Mouse (Mus musculus): ENCODE data around the gene Adamts17. TPM values are rescaled to one million over a fixed set of nuclear protein-coding genes. Genes with fewer than 3 reads are reported as not detected.
A peak's percentile ranks its signal among the peaks of the same experiment; 100 is the strongest.

The Adamts17 gene
- total RNA-seq, 1 experiment from 2014 or later = 0.84 TPM

DNA sequence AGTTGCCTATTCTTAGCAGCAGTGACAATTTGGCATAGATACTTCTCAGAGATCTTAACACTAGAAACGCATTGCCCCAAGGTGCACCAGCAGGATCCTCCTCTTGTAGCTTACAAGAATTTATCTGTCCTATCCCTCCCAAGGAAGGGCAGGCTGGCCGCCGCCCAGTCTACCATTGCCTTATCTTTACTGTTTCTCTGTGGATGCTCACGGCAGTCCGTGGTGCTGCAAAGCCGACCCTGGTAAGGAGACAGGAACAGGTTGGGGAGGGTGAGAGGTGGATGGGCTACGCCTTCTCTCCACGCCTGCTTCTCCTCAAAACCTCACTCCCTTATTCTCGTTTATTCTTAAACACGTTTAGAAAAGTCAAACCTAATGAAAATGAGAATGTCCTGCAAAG lies 195.7 kb downstream of the Adamts17 start:
- ATAC-seq (replicated peaks in 1 of 2; ENCODE audit: insufficient read depth in 1 of 2, low FRiP score in 2 of 2, low TSS enrichment in 1 of 2, low read depth in 1 of 2, poor library complexity in 2 of 2, severe bottlenecking in 2 of 2) = no peak

- ATAC-seq (replicated peaks in 1 of 2; ENCODE audit: insufficient read depth in 1 of 2, low FRiP score in 2 of 2, low TSS enrichment in 1 of 2, low read depth in 1 of 2, poor library complexity in 2 of 2, severe bottlenecking in 2 of 2) = no peak
These were observed 196.1 kb downstream of the Adamts17 start for GRCm38 (mm10) chr7:67035661-67036060.

DNA sequence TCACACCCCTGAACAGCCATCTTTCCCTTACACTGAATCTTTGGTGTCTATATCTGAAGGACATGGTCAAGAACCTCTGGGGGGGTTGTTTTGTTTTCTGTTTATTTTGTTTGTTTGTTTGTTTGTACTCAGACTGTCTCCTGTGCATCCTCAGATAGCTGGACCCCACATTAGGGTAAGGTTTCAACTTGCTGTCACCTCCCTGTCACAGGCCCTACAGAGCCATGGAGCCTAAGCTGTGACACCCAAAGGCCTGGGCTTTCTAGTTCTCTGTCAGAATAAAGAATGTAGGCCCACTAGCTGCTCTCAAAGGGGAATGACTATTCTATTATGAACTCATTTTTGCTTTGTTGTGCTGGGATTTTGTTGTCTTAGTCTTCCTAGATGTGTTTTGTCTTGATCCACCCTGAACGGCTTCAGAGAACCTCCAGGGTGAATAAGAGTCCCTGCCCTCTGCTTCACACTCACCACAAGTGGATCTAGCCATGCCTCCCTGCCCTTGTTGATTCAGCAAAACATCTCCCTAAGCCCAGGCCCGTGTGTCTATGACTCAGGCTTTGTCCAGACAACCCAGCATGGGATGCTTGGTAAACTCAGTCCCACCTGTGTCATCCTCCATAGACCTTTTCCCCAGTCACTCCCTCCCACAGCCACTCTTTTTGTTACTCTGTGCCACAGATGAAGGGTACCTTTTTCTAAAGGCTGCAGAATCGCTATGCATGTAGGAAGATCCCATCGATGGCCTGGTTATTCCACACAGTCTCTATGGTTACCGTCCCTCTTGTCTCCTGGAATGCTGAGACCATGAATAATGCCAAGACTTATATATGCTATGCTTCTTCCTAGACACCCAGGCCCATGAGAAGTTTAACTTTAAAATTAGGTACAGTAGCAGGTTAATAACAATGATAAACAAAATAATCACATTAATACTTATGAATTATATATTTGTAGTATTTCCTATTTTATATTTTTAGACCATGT lies 197.3 kb downstream of the Adamts17 start:
- ATAC-seq (replicated peaks in 1 of 2; ENCODE audit: insufficient read depth in 1 of 2, low FRiP score in 2 of 2, low TSS enrichment in 1 of 2, low read depth in 1 of 2, poor library complexity in 2 of 2, severe bottlenecking in 2 of 2) = no peak

GRCm38 (mm10) chr7:67037726-67038520 lies 198.4 kb downstream of the Adamts17 start:
- ATAC-seq (replicated peaks in 1 of 2; ENCODE audit: insufficient read depth in 1 of 2, low FRiP score in 2 of 2, low TSS enrichment in 1 of 2, low read depth in 1 of 2, poor library complexity in 2 of 2, severe bottlenecking in 2 of 2) = no peak

GRCm38 (mm10) chr7:67039143-67039542 lies 199.6 kb downstream of the Adamts17 start:
- ATAC-seq (replicated peaks in 1 of 2; ENCODE audit: insufficient read depth in 1 of 2, low FRiP score in 2 of 2, low TSS enrichment in 1 of 2, low read depth in 1 of 2, poor library complexity in 2 of 2, severe bottlenecking in 2 of 2) = no peak

- ATAC-seq (replicated peaks in 1 of 2; ENCODE audit: insufficient read depth in 1 of 2, low FRiP score in 2 of 2, low TSS enrichment in 1 of 2, low read depth in 1 of 2, poor library complexity in 2 of 2, severe bottlenecking in 2 of 2) = no peak
These were observed 200.3 kb downstream of the Adamts17 start for GRCm38 (mm10) chr7:67039861-67040260.

DNA sequence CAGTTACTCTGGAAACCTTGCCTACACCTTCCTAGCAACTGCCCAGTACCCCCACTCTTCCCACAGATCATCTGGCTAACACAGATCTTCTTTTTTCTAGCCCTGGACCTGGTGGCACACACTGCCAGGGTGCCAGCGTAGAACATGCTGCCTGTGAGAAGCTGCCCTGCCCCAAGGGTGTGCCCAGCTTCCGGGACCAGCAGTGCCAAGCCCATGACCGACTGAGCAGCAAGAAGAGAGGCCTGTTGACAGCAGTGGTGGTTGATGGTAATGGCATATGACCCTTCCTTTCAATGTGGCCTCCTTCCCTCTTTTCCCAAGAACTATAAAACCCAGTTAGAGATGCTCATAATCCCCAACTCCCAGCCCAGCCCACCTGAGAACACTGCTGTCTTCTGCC lies 202.2 kb downstream of the Adamts17 start:
- ATAC-seq (replicated peaks in 1 of 2; ENCODE audit: insufficient read depth in 1 of 2, low FRiP score in 2 of 2, low TSS enrichment in 1 of 2, low read depth in 1 of 2, poor library complexity in 2 of 2, severe bottlenecking in 2 of 2) = no peak

DNA sequence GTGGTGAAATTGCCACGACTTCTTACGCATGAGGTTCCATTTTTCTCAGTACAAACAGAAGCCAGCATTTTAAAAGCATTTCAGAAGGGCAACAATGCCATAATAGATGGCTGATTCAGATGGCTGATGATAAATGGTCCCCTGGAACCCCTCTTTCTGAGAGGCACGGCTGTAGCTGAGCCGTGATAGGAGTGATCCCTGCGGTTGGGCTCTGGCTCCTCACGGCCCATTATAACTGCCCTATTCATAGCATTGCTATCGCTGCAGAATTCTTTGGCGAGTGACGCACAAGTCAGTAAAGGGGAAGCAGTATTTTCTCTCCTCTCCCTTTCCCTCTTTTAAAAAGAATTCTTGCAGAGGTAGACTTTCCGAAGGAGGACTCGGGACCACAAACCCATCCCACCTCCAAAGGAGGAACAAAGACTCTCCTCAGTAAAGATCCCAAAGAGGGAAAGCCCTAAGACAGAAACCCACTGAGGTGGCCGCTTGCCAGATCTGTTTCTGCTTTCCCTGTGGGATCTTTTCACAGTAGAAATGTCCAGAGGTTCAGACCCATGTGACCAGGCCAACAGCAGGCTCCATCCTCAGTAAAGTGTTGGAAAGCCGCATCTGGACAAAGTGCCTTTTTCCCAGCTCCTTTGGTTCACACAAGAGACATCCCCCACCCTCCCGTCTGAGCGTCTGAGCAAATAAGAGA lies 204.7 kb downstream of the Adamts17 start:
- no peak for ATAC-seq (replicated peaks in 1 of 2; ENCODE audit: insufficient read depth in 1 of 2, low FRiP score in 2 of 2, low TSS enrichment in 1 of 2, low read depth in 1 of 2, poor library complexity in 2 of 2, severe bottlenecking in 2 of 2)

DNA sequence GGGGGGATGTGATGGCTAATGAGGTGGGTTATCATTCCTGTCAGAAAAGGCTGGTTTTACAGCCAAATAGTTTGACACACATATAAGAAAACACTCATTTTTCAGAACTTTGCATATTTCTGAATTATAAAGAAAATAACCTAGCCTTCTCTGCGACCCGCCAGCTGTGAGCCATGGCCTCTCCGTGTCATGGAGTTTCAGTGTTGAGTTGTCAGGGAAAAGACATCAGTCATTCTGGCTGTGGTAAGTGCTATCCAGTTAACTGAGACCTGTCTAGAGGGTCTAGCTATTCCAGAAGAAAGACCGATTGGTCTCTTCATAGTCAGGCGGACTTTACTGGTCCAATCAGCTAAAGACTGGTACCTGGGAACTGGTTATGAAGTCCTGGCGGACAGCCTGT lies 205.7 kb downstream of the Adamts17 start:
- no peak for ATAC-seq (replicated peaks in 1 of 2; ENCODE audit: insufficient read depth in 1 of 2, low FRiP score in 2 of 2, low TSS enrichment in 1 of 2, low read depth in 1 of 2, poor library complexity in 2 of 2, severe bottlenecking in 2 of 2)

DNA sequence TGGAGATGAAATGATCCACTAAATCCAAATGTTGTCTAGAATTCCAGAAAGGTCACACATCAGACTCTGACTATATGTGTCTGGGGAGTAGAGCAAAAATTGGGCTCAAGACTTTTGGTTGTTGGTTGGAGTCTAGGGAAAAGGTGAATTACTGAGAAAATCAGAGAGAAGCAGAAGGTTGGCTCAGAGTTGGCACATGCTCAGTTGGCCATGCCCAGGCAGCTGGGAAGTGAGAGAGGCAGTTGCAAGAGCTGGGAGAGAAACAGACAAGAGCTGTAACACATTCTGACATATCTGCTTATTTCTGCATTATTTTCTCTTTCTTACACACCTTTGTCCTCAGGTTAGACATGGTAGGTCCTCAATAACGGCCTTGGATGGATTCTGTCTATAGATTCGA lies 209.7 kb downstream of the Adamts17 start:
- no peak for ATAC-seq (replicated peaks in 1 of 2; ENCODE audit: insufficient read depth in 1 of 2, low FRiP score in 2 of 2, low TSS enrichment in 1 of 2, low read depth in 1 of 2, poor library complexity in 2 of 2, severe bottlenecking in 2 of 2)

- ATAC-seq (replicated peaks in 1 of 2; ENCODE audit: insufficient read depth in 1 of 2, low FRiP score in 2 of 2, low TSS enrichment in 1 of 2, low read depth in 1 of 2, poor library complexity in 2 of 2, severe bottlenecking in 2 of 2) = no peak
These were observed 210.9 kb downstream of the Adamts17 start for GRCm38 (mm10) chr7:67050424-67050823.

DNA sequence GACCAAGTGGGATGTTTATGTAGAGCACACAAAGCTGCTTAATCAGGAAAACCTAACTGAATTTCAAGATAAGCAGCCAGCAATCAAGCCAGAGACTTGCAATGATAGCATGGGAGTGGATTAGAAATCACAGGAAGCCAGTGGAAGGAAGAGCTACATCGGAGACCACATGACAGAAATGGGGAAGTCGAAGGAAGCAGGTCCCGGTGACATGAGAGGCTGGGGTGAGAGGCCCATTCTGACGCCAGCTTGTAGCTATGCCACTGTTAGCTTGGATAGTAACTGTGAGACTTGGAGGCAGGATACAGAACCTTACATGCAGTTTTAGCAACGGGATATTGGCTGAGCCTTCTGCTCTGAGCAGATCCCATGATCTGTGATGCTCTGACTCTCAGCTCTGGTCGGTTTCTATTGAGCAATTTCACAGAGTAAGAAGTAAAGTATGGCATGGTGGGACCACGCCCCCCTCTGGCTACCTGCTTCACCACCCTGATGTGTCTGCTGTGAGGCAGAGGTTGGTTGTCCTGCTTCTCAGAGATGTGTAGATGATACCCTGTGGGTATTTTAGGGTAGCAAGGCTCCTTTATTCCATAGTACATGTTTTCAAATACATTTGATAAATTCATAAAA lies 211.7 kb downstream of the Adamts17 start:
- peak; percentile 90 to 91 for ATAC-seq (replicated peaks in 1 of 2; ENCODE audit: insufficient read depth in 1 of 2, low FRiP score in 2 of 2, low TSS enrichment in 1 of 2, low read depth in 1 of 2, poor library complexity in 2 of 2, severe bottlenecking in 2 of 2)

DNA sequence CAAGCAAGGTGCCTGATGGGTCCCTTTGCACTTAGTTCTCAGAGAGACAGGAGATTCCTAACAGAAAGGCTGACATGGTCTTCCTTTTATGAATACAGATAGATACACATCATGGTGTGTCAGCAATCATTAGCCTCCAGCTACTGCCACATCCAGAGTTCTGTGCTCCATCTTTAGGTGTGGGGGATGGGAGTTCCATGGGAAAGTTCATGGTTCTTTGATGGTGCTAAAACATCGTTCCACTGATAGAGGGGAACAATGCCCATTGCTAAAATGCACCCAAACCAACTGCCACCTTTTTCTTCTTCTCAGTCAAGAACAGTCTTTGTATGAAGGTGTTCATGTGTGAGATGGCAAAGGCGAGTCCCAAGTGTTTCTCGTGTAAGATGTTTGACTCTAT lies 215.3 kb downstream of the Adamts17 start:
- no peak for ATAC-seq (replicated peaks in 1 of 2; ENCODE audit: insufficient read depth in 1 of 2, low FRiP score in 2 of 2, low TSS enrichment in 1 of 2, low read depth in 1 of 2, poor library complexity in 2 of 2, severe bottlenecking in 2 of 2)

- no peak for ATAC-seq (replicated peaks in 1 of 2; ENCODE audit: insufficient read depth in 1 of 2, low FRiP score in 2 of 2, low TSS enrichment in 1 of 2, low read depth in 1 of 2, poor library complexity in 2 of 2, severe bottlenecking in 2 of 2)
These were observed 216.0 kb downstream of the Adamts17 start for GRCm38 (mm10) chr7:67055510-67055909.

DNA sequence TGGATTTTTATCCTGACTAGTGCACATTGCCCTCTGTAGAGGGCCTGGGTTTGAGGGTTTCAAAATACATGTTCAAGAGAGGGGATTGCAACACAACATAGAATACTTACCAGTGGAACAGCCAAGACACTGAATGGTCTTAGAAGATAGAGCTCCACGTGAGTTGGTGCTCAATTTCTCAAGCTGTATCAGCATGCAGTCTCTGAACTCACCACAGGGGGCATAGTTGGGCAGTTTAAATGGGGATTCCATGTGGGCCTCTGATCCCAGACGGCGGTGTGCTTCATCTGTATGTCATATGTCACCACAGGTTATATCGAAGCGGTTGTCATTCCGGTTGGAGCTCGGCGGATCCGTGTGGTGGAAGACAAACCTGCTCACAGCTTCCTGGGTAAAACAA lies 222.2 kb downstream of the Adamts17 start:
- ATAC-seq (replicated peaks in 1 of 2; ENCODE audit: insufficient read depth in 1 of 2, low FRiP score in 2 of 2, low TSS enrichment in 1 of 2, low read depth in 1 of 2, poor library complexity in 2 of 2, severe bottlenecking in 2 of 2) = peak; percentile 27 to 45; a peak in 1 of 4 replicates

DNA sequence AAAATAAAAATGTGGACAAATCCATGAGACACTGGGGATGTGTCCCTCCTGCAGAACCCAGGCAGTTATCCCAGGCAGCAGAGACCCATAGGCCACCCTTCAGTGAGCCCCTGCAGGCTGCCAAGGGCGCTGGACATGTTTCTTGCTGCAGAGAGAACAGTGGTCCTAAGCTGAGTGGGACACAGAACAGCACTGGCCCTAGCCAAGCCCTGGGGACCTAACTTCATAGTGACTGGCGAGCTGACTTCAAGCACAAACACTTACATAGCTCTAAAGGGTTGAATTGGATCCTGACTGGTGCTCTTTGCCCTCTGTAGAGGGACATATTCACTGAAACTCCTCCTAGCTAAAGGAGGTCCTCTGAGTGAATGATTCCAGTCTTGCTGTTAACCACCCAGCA lies 223.0 kb downstream of the Adamts17 start:
- ATAC-seq (replicated peaks in 1 of 2; ENCODE audit: insufficient read depth in 1 of 2, low FRiP score in 2 of 2, low TSS enrichment in 1 of 2, low read depth in 1 of 2, poor library complexity in 2 of 2, severe bottlenecking in 2 of 2) = no peak

DNA sequence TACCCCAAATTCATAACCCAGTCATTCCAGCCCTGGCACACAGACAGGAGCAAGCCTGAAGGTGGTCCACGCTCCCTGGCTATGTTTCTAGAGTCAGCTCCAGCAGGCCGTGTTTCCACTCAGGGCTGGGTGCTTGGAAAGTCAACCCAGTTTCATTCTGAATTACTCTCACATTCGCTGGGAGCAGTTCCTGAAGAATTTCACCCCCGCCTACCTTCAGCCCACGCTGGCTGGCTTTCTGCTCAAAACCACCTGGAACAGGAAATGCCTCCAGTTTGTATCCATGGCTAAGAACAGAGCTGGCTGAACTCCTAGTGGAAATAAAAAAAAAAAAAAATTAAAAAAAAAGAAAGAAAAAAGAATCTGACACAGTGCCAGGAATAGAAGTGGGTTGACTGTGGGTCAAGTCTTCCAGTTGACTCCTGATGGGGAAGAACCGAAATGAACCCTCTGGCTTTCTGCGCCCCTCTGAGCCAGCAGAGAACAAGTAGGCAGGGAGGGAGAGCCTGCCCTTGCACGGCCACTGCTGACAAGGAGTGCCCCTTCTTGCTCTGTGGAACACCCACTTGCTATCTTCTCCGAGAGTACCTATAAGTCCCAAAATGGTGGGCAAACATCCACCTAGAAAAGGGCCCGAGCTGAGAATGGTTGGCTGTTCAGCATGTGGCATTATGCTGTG lies 225.2 kb downstream of the Adamts17 start:
- ATAC-seq (replicated peaks in 1 of 2; ENCODE audit: insufficient read depth in 1 of 2, low FRiP score in 2 of 2, low TSS enrichment in 1 of 2, low read depth in 1 of 2, poor library complexity in 2 of 2, severe bottlenecking in 2 of 2) = no peak

Data from hematopoietic stem cell, adult 5-6 weeks (primary cell).